Mouse (Mus musculus): ENCODE results near the gene Gmds. TPM values are rescaled to one million over a fixed set of nuclear protein-coding genes. Genes with fewer than 3 reads are reported as not detected.

The Gmds gene
- polyA plus RNA-seq, 1 experiment from 2014 or later: 29.7 TPM

- Histone ChIP-seq H3K4me3 (0 out of 2 replicates have a peak overlapping the region, but pooled peaks have one; percentile 11), H3K4me1 (peaks cover 22% of the 10 kb centered on the region), H3K9me3 (peaks cover 8% of the 10 kb centered on the region), H3K27me3 (replicated peaks; ENCODE audit: low read depth, poor library complexity, severe bottlenecking) (no peaks in the 10 kb centered on the region), H3K36me3 (replicated peaks) (no peaks in the 10 kb centered on the region), H3K27ac (replicated peaks) (peak overlapping the region; percentile 59)
- peak; percentile 54 for DNase-seq (ENCODE audit: low spot score)
- WGBS: 42% methylated on average over 12 of the region's 12 CpGs
These were observed 345.9 kb downstream of the Gmds start for GRCm38 (mm10) chr13:31992409-31993201.

- no peaks in the 10 kb centered on the region for H3K36me3 ChIP-seq (replicated peaks)
- WGBS: 85% methylated on average over 1 of the region's 1 CpGs
- H3K4me1 ChIP-seq: no peaks in the 10 kb centered on the region
- H3K9me3 ChIP-seq: no peaks in the 10 kb centered on the region
- no peak for DNase-seq (ENCODE audit: low spot score)
- H3K4me3 ChIP-seq: no peak overlapping the region
- no peak overlapping the region for H3K27ac ChIP-seq (replicated peaks)
- H3K27me3 ChIP-seq (replicated peaks; ENCODE audit: low read depth, poor library complexity, severe bottlenecking): no peaks in the 10 kb centered on the region
These were observed 357.3 kb downstream of the Gmds start for GRCm38 (mm10) chr13:31981198-31981597.

GRCm38 (mm10) chr13:31978126-31978525 is 360.4 kb downstream of the Gmds start:
- DNase-seq (ENCODE audit: low spot score): no peak
- Histone ChIP-seq H3K36me3 (replicated peaks) (no peaks in the 10 kb centered on the region), H3K4me1 (no peaks in the 10 kb centered on the region), H3K9me3 (no peaks in the 10 kb centered on the region), H3K4me3 (no peak overlapping the region), H3K27ac (replicated peaks) (no peak overlapping the region), H3K27me3 (replicated peaks; ENCODE audit: low read depth, poor library complexity, severe bottlenecking) (peaks cover 22% of the 10 kb centered on the region)
- WGBS: 97% methylated on average over 7 of the region's 7 CpGs

- 52% methylated on average over 3 of the region's 3 CpGs for WGBS
- Histone ChIP-seq H3K4me1 (peaks cover 20% of the 10 kb centered on the region), H3K27ac (replicated peaks) (no peak overlapping the region; the same call in 1 of the 2 replicates), H3K4me3 (no peak overlapping the region), H3K36me3 (replicated peaks) (no peaks in the 10 kb centered on the region), H3K9me3 (no peaks in the 10 kb centered on the region), H3K27me3 (replicated peaks; ENCODE audit: low read depth, poor library complexity, severe bottlenecking) (peaks cover 25% of the 10 kb centered on the region)
- no peak for DNase-seq (ENCODE audit: low spot score)
These were observed 363.6 kb downstream of the Gmds start for GRCm38 (mm10) chr13:31974751-31975479.

DNA sequence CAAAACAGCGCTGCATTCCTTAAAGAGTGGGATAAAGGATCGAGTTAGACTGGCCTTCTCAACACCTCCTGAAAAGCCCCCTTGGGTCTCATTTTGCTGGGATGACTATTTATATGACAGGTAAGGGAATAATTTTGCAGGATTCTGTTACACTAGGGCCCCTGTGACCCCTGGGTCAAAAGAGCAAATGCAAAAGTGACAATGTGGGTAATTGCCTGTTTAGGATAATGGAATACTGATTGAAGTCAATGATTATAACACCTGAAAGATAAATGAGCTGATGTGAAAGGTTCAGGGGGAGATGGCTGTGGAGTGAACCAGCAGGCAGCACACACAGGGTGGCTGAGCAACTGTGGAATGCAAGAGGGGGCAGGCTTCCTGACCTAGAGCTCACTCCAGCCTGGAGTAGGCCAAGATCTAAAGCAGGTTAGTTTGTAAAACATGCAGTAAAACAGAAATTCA is 367.5 kb downstream of the Gmds start:
- peak; percentile 46 for DNase-seq (ENCODE audit: low spot score)
- Histone ChIP-seq H3K9me3 (no peaks in the 10 kb centered on the region), H3K4me1 (peaks cover 36% of the 10 kb centered on the region), H3K36me3 (replicated peaks) (no peaks in the 10 kb centered on the region), H3K27ac (replicated peaks) (no peak overlapping the region), H3K4me3 (no peak overlapping the region), H3K27me3 (replicated peaks; ENCODE audit: low read depth, poor library complexity, severe bottlenecking) (peaks cover 47% of the 10 kb centered on the region)
- WGBS: 38% methylated on average over 2 of the region's 2 CpGs

DNA sequence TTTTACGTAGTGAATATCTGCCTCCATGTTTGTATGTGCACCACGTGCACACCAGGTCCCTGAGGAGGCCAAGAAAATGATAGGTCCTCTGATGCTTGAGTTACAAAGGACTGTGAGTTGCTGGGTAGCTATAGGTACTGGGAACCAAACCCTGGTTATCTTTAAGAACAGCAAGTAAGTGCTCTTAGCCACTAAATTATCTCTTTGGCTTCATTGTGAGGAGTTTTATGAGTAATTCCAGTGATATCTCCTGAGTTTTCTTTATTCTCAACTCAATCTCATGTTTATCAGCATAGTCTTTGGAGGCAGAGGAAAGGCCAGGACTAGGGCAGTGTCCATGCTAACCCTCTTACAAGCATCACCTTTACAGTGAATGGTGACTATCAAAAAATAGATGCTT is 370.3 kb downstream of the Gmds start:
- 80% methylated on average over 2 of the region's 2 CpGs for WGBS
- no peak for DNase-seq (ENCODE audit: low spot score)
- Histone ChIP-seq H3K9me3 (no peaks in the 10 kb centered on the region), H3K27ac (replicated peaks) (no peak overlapping the region), H3K27me3 (replicated peaks; ENCODE audit: low read depth, poor library complexity, severe bottlenecking) (peaks cover 38% of the 10 kb centered on the region), H3K36me3 (replicated peaks) (no peaks in the 10 kb centered on the region), H3K4me1 (peaks cover 46% of the 10 kb centered on the region), H3K4me3 (no peak overlapping the region)

DNA sequence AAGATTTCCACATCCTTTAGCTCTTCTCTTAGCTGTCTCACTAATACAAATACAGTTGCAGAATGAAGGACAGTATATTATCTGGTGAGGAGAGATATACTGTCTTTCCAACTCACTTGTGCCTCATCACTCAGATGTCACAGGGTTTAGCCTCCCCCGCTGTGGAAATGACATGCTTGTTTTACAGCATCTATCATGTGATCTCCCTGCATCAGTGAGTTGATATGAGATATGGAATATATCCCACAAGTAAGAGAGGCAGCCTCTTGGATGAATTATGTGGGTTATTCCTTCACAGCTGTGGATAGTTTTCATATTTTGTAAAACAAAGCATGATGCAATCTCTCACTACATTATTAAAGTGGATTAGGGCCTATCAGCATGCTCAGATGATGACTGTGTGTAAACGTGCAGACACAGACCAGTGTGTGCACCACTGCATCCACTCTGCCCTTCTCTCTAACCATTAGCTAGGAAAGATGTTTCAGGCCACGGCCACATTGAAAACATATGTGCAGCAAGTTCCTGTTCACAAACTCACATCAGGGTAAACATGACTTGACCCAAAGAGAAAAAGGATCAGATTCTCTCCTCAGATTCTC is 371.5 kb downstream of the Gmds start:
- peaks cover 46% of the 10 kb centered on the region for H3K4me1 ChIP-seq
- H3K9me3 ChIP-seq: no peaks in the 10 kb centered on the region
- 46% methylated on average over 3 of the region's 3 CpGs for WGBS
- H3K36me3 ChIP-seq (replicated peaks): no peaks in the 10 kb centered on the region
- peak overlapping the region; percentile 65; the same call in 1 of the 2 replicates for H3K27ac ChIP-seq (replicated peaks)
- H3K4me3 ChIP-seq: no peak overlapping the region
- peaks cover 37% of the 10 kb centered on the region for H3K27me3 ChIP-seq (replicated peaks; ENCODE audit: low read depth, poor library complexity, severe bottlenecking)
- no peak for DNase-seq (ENCODE audit: low spot score)

DNA sequence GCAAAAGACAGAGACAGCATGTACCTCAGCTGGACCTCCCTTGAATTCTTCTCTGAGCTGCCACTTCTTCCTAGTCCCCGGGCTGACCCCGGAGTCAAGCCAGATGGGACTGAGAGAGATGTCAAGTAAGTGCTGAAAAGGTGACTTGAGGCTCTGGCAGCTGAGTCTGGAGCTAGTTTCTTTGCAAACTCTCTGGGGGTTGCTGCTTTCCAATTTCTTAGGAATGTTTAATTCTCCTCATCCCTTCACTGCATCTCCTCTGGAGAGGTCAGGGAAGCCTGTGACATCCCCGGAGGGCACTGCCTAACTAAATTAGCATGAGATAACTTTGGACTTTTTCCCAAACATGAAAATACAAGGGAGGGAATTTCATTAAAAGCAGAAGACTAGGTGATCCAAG is 378.0 kb downstream of the Gmds start:
- Histone ChIP-seq H3K27me3 (replicated peaks; ENCODE audit: low read depth, poor library complexity, severe bottlenecking) (peaks cover 8% of the 10 kb centered on the region), H3K9me3 (no peaks in the 10 kb centered on the region)
- DNase-seq (ENCODE audit: low spot score): peak; percentile 47

GRCm38 (mm10) chr13:31958346-31959335 is 379.9 kb downstream of the Gmds start:
- DNase-seq (ENCODE audit: low spot score): no peak
- Histone ChIP-seq H3K4me3 (no peak overlapping the region), H3K27me3 (replicated peaks; ENCODE audit: low read depth, poor library complexity, severe bottlenecking) (no peaks in the 10 kb centered on the region), H3K36me3 (replicated peaks) (no peaks in the 10 kb centered on the region), H3K4me1 (peaks cover 48% of the 10 kb centered on the region), H3K9me3 (no peaks in the 10 kb centered on the region), H3K27ac (replicated peaks) (peak overlapping the region; percentile 37; the same call in 1 of the 2 replicates)
- 43% methylated on average over 13 of the region's 13 CpGs for WGBS

More for the DNA sequence above, 378.0 kb downstream of the Gmds start:
- H3K4me1 ChIP-seq: peaks cover 46% of the 10 kb centered on the region
- H3K4me3 ChIP-seq: no peak overlapping the region
- no peak overlapping the region; the same call in 1 of the 2 replicates for H3K27ac ChIP-seq (replicated peaks)
- no peaks in the 10 kb centered on the region for H3K36me3 ChIP-seq (replicated peaks)
- WGBS: 13% methylated on average over 3 of the region's 3 CpGs

GRCm38 (mm10) chr13:31956584-31956983 is 382.0 kb downstream of the Gmds start:
- Histone ChIP-seq H3K27me3 (replicated peaks; ENCODE audit: low read depth, poor library complexity, severe bottlenecking) (no peaks in the 10 kb centered on the region), H3K9me3 (no peaks in the 10 kb centered on the region), H3K36me3 (replicated peaks) (no peaks in the 10 kb centered on the region), H3K4me1 (peaks cover 42% of the 10 kb centered on the region), H3K27ac (replicated peaks) (no peak overlapping the region), H3K4me3 (no peak overlapping the region)
- WGBS: 79% methylated on average over 6 of the region's 6 CpGs
- peak; percentile 39 for DNase-seq (ENCODE audit: low spot score)

DNA sequence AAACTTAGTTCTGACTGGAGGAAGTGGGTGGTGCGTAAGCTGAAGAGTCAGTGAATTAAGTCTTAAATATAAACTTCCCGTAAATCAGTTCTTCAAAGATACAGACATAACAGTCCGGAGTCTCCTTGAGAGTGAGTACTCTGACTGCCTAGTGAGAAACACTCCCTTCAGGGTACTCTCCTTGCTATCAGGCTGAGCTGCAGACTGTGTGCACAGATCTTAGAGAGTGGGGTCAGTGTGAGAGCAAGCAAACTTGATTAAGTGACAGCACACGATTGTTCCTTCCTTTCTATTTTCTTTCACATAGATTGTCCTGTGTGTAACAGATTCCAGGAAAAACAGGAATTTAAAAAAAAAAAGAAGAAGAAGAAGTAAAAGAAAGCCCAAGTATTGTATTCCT is 382.4 kb downstream of the Gmds start:
- Histone ChIP-seq H3K9me3 (no peaks in the 10 kb centered on the region), H3K27ac (replicated peaks) (no peak overlapping the region), H3K4me1 (peaks cover 41% of the 10 kb centered on the region), H3K27me3 (replicated peaks; ENCODE audit: low read depth, poor library complexity, severe bottlenecking) (no peaks in the 10 kb centered on the region), H3K36me3 (replicated peaks) (no peaks in the 10 kb centered on the region), H3K4me3 (no peak overlapping the region)
- no peak for DNase-seq (ENCODE audit: low spot score)
- WGBS: 79% methylated on average over 4 of the region's 4 CpGs
